Mouse (Mus musculus): ENCODE data around the gene Atg101.

GRCm38 (mm10) chr15:101333648-101334047, 49.6 kb downstream of the Atg101 start:
- TF ChIP-seq CTCF (IDR thresholded peaks at IDR 0.05; ENCODE audit: low read depth, low read length), result no peak
- no peak for TF ChIP-seq POLR2A (IDR thresholded peaks at IDR 0.05; ENCODE audit: extremely low read depth, insufficient read depth, low read length)

Data from liver, adult 2 months (tissue).